Mouse (Mus musculus) liver, embryonic 16.5 days (tissue): ENCODE measurements around the gene Tagap. TPM values are rescaled to one million over a fixed set of nuclear protein-coding genes. Genes with fewer than 3 reads are reported as not detected.
"Not testable (repeated sequence)": the region's sequence is repeated elsewhere in the genome, so short reads cannot be mapped to it uniquely, and the experiment has no call there.

Experiments
- ATAC-seq: fragments of 200-750 bp; cut with Nextera tagmentation; 2 replicates; pipeline ENCODE4 v1.8.0; 2017; ENCODE audit warnings: low read depth, mild to moderate bottlenecking, moderate number of reproducible peaks, moderate library complexity
- H3K27ac ChIP-seq: fragments of 300-500 bp; sonication (generic); 2 replicates; pipeline ENCODE4 v1.5.1; 2014; ENCODE audit warnings: mild to moderate bottlenecking, low read length
- H3K27me3 ChIP-seq: fragments of 300-500 bp; sonication (generic); 2 replicates; pipeline ENCODE4 v1.6.1; 2014; ENCODE audit warnings: low read depth, low read length, mixed read lengths; ENCODE audit not compliant: control insufficient read depth, insufficient read depth
- H3K36me3 ChIP-seq: fragments of 300-500 bp; sonication (generic); 2 replicates; pipeline ENCODE4 v1.6.1; 2014; ENCODE audit warnings: mild to moderate bottlenecking; ENCODE audit not compliant: control insufficient read depth, insufficient read depth
- H3K4me1 ChIP-seq: fragments of 300-500 bp; sonication (generic); 2 replicates; pipeline ENCODE4 v1.6.1; 2014; ENCODE audit warnings: low read depth, low read length, mixed read lengths; ENCODE audit not compliant: control insufficient read depth
- H3K4me2 ChIP-seq: fragments of 300-500 bp; sonication (generic); 2 replicates; pipeline ENCODE4 v1.6.1; 2014; ENCODE audit warnings: low read depth, low read length, mixed read lengths
- H3K4me3 ChIP-seq: fragments of 300-500 bp; sonication (generic); 2 replicates; pipeline ENCODE4 v1.5.1; 2014; ENCODE audit warnings: low read depth, mild to moderate bottlenecking, low read length
- H3K9ac ChIP-seq: fragments of 300-500 bp; sonication (generic); 2 replicates; pipeline ENCODE4 v1.6.1; 2014; ENCODE audit warnings: low read depth, low read length
- H3K9me3 ChIP-seq: fragments of 300-500 bp; sonication (generic); replicated peaks from 2 replicates; pipeline ENCODE4 v1.6.1; 2016; ENCODE audit warnings: low read length; ENCODE audit not compliant: control insufficient read depth
- WGBS: fragments of 180-500 bp; shearing (Covaris S2); extraction: QIAGEN DNeasy Blood & Tissue Kit; methylation state at CpG from one replicate; pipeline ENCODE4 v1.1.7; 2014; ENCODE audit not compliant: insufficient replicate concordance; 5-methylcytosine and 5-hydroxymethylcytosine counted together
- polyA plus RNA-seq: library from polyadenylated mRNA; unstranded; fragments of >200 nt; fragmentation: Nextera tagmentation; extraction: Ambion mirVana; gene quantifications from 2 replicates; pipeline ENCODE4 v1.2.1, GENCODE M21; 2015

Gene Tagap
- polyA plus RNA-seq, 1 experiment from 2014 or later, result 2.7 TPM

GRCm38 (mm10) chr17:7945117-7946052 lies 19.6 kb downstream of the Tagap start, which contains the start of gene Rsph3a:
Gene Rsph3a, plus strand, starts transcription at chr17:7945614.
- H3K4me2 ChIP-seq, result peak within 1 kb of the TSS; percentile 68
- WGBS, result 2% methylated on average over 48 of the region's 58 CpGs
- peak within 1 kb of the TSS; percentile 61 for H3K9ac ChIP-seq
- ATAC-seq, result peak; percentile 95
- H3K27me3 ChIP-seq, H3K4me1 ChIP-seq, H3K9me3 ChIP-seq, H3K36me3 ChIP-seq: not testable (repeated sequence)
- H3K4me3 ChIP-seq, result peak within 1 kb of the TSS; percentile 70
- peak within 1 kb of the TSS; percentile 86 for H3K27ac ChIP-seq

DNA sequence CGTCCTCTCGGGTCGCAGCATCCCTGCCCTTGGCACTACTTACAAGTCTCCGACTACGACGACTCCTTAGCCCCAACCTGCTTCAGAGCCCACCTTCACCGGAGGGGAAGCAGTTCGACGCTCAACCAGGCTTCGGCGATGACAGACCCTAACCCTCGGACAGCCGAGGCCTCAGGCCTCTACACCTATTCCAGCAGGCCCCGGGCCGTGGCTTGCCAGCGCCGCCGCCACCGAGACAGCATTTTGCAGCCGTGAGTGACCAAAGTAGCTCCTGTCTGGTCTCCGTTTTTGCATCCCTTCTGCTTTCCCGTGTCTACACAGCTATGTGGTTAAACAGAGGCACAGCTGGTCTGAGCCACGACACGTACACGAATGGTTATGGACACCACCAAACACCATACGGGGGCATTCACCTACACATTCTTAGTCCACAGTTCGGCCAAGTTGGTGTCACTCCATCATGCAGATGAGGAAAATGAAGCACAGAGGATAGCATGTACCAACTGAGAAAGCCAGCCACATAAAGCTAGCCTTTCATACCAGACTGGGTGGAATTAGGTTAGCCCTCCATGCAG lies 20.3 kb downstream of the Tagap start:
- not testable (repeated sequence) for H3K36me3 ChIP-seq, H3K4me1 ChIP-seq, H3K9me3 ChIP-seq, ATAC-seq, H3K27me3 ChIP-seq, H3K27ac ChIP-seq
- peak overlapping the region; percentile 70 for H3K4me3 ChIP-seq
- H3K9ac ChIP-seq, result peak overlapping the region; percentile 61
- H3K4me2 ChIP-seq, result peak overlapping the region; percentile 68
- 0% methylated on average over 17 of the region's 27 CpGs for WGBS

GRCm38 (mm10) chr17:7951333-7951732 lies 25.5 kb downstream of the Tagap start:
- not testable (repeated sequence) for H3K36me3 ChIP-seq, H3K9me3 ChIP-seq, ATAC-seq, H3K27ac ChIP-seq, H3K27me3 ChIP-seq, H3K4me3 ChIP-seq, H3K9ac ChIP-seq, H3K4me2 ChIP-seq, H3K4me1 ChIP-seq
- WGBS, result no CpG with 5 or more reads among the region's 4 CpGs

GRCm38 (mm10) chr17:7957242-7957641 lies 31.4 kb downstream of the Tagap start:
- not testable (repeated sequence) for ATAC-seq, H3K27ac ChIP-seq, H3K9me3 ChIP-seq, H3K9ac ChIP-seq, H3K27me3 ChIP-seq, H3K36me3 ChIP-seq, H3K4me3 ChIP-seq, H3K4me1 ChIP-seq, H3K4me2 ChIP-seq
- 82% methylated on average over 8 of the region's 9 CpGs for WGBS

GRCm38 (mm10) chr17:7963333-7963732 lies 37.5 kb downstream of the Tagap start:
- not testable (repeated sequence) for H3K9ac ChIP-seq, H3K4me2 ChIP-seq, H3K9me3 ChIP-seq, H3K27me3 ChIP-seq, H3K27ac ChIP-seq, H3K4me1 ChIP-seq, H3K36me3 ChIP-seq, H3K4me3 ChIP-seq
- 17% methylated on average over 4 of the region's 4 CpGs for WGBS
- peak; percentile 82 for ATAC-seq

GRCm38 (mm10) chr17:7964398-7964797 lies 38.6 kb downstream of the Tagap start:
- H3K9me3 ChIP-seq, H3K36me3 ChIP-seq, H3K4me1 ChIP-seq, H3K27ac ChIP-seq, H3K4me3 ChIP-seq, H3K4me2 ChIP-seq, H3K27me3 ChIP-seq, H3K9ac ChIP-seq, ATAC-seq: not testable (repeated sequence)
- WGBS, result 35% methylated on average over 2 of the region's 2 CpGs

DNA sequence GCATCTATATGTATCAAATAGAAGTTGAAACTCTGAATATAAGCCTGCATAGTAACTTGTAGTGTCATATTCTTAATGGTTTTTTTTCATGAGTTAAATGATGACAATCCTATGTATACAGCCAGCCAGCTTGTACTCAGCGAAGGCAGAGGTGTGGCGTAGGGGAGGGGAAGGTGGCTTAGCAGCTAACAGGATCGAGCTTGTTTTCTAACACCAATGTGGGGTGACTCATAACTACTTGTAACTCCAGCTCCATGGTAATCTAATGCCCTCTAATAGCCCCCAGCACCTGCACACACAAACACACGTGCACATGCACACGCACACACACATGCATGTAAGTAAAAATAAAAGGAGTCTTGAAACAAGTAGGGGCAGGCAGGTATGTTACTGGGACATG lies 42.7 kb downstream of the Tagap start:
- H3K9ac ChIP-seq, H3K4me2 ChIP-seq, ATAC-seq, H3K4me1 ChIP-seq, H3K27me3 ChIP-seq, H3K9me3 ChIP-seq, H3K36me3 ChIP-seq, H3K4me3 ChIP-seq, H3K27ac ChIP-seq: not testable (repeated sequence)
- WGBS, result 79% methylated on average over 3 of the region's 5 CpGs

DNA sequence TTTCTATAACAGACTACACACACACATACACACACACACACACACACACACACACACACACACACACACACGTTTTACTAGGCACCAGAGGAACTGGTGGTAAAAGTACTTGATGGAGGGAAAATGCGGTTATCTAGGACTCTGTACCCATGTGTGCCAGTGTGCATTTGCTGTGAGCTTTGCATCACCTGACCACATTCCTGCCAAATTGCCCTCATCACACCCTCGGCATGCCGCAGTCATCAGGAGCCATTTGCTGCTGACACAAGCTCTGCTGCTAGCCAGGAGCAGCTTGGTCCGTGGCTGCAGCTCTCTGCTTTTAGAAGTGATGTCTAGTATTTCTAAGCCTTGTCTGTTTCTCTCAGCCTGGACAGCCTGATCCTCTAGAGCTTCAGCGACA lies 44.0 kb downstream of the Tagap start:
- not testable (repeated sequence) for H3K4me1 ChIP-seq, H3K27ac ChIP-seq, H3K36me3 ChIP-seq, H3K4me3 ChIP-seq, H3K27me3 ChIP-seq, H3K4me2 ChIP-seq, ATAC-seq, H3K9me3 ChIP-seq, H3K9ac ChIP-seq
- 74% methylated on average over 2 of the region's 6 CpGs for WGBS

GRCm38 (mm10) chr17:7983484-7983883 lies 57.7 kb downstream of the Tagap start:
- H3K9me3 ChIP-seq, H3K4me3 ChIP-seq, H3K4me2 ChIP-seq, H3K27ac ChIP-seq, ATAC-seq, H3K36me3 ChIP-seq, H3K9ac ChIP-seq, H3K27me3 ChIP-seq, H3K4me1 ChIP-seq: not testable (repeated sequence)
- 76% methylated on average over 1 of the region's 2 CpGs for WGBS
